Mouse (Mus musculus): ENCODE measurements around the gene Abcb1b. TPM values are rescaled to one million over a fixed set of nuclear protein-coding genes. Genes with fewer than 3 reads are reported as not detected.

Abcb1b gene
- total and polyA plus RNA-seq, 2 experiments from 2014 or later, result 0.52 to 1.5 TPM

DNA sequence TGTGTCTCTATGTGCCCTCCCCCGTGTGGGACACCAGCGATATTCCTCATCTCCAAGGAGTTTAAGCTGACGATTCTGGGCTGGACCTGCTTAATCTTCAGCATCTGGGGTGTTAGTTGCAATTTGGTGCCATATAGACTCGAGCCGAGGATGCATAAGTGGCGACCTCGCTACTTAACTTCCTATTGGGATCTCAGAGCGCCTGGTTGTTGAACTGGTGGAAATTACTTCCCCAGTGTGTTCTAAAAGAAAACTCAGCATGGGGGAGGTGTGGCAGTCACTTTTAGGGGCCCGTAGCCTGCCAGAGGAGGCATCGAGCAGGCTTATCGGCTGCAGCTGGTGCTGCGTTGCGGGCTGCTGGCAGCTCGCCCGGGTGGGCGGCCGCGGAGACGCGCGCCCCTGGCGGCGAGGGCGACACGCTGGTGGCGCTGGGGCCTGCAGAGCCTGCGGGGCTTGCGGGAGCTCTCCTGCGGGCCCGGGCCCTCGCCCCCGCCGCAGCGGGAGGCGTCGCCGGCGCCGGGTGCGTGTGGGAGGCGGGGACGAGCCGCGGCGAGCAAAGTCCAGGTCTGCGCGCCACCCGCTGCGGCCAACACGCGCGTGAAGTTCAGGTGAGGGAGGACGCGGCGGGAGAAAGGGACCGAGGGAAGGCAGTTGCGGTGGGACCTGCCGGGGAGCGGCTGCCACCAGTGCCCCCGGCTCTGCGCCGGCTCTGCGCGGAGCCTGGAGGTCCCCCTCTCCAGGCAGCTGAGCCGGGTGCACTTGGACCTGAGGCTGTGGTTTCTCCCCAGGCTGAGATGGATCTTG lies 95.6 kb downstream of the Abcb1b start, which contains the start of gene Abcb4:
TSS of gene Abcb4 (plus strand) at position 418 of the 804 bp plus-strand sequence.
- H3K9ac ChIP-seq, result peak within 1 kb of the TSS; percentile 59
- peaks cover 6% of the 10 kb centered on the region; the same call in 1 of the 2 replicates for H3K4me1 ChIP-seq (ENCODE audit: insufficient read depth)
- no peaks in the 10 kb centered on the region for H3K36me3 ChIP-seq (ENCODE audit: insufficient read depth)
- peak within 1 kb of the TSS; percentile 64 for H3K4me3 ChIP-seq (ENCODE audit: low read depth, low read length)
- peak; percentile 85 for DNase-seq
- H3K27ac ChIP-seq (ENCODE audit: low read depth, low read length), result no peak within 1 kb of the TSS
- peak within 1 kb of the TSS; percentile 91 for H3K4me2 ChIP-seq (ENCODE audit: low read depth)
- peak; percentile 95 for ATAC-seq
- whole genome bisulfite sequencing, result under 1% methylated on average over 52 of the region's 65 CpGs
- TF ChIP-seq CTCF (IDR thresholded peaks at IDR 0.05; ENCODE audit: low read depth), result peak; percentile 64
- no peaks in the 10 kb centered on the region for H3K27me3 ChIP-seq (ENCODE audit: insufficient read depth, low read length)
- no peaks in the 10 kb centered on the region for H3K9me3 ChIP-seq (ENCODE audit: low read length)

GRCm38 (mm10) chr5:8894104-8894425 lies 96.1 kb downstream of the Abcb1b start:
- peak overlapping the region; percentile 91 for H3K4me2 ChIP-seq (ENCODE audit: low read depth)
- no peak for TF ChIP-seq CTCF (IDR thresholded peaks at IDR 0.05; ENCODE audit: low read depth)
- H3K4me3 ChIP-seq (ENCODE audit: low read depth, low read length), result peak overlapping the region; percentile 64
- no peaks in the 10 kb centered on the region for H3K9me3 ChIP-seq (ENCODE audit: low read length)
- H3K4me1 ChIP-seq (ENCODE audit: insufficient read depth), result peaks cover 6% of the 10 kb centered on the region; the same call in 1 of the 2 replicates
- no peaks in the 10 kb centered on the region for H3K36me3 ChIP-seq (ENCODE audit: insufficient read depth)
- WGBS, result 5% methylated on average over 15 of the region's 15 CpGs
- ATAC-seq, result no peak
- H3K27ac ChIP-seq (ENCODE audit: low read depth, low read length), result no peak overlapping the region
- DNase-seq, result peak; percentile 13
- H3K9ac ChIP-seq, result peak overlapping the region; percentile 59; the same call in 1 of the 2 replicates
- no peaks in the 10 kb centered on the region for H3K27me3 ChIP-seq (ENCODE audit: insufficient read depth, low read length)

DNA sequence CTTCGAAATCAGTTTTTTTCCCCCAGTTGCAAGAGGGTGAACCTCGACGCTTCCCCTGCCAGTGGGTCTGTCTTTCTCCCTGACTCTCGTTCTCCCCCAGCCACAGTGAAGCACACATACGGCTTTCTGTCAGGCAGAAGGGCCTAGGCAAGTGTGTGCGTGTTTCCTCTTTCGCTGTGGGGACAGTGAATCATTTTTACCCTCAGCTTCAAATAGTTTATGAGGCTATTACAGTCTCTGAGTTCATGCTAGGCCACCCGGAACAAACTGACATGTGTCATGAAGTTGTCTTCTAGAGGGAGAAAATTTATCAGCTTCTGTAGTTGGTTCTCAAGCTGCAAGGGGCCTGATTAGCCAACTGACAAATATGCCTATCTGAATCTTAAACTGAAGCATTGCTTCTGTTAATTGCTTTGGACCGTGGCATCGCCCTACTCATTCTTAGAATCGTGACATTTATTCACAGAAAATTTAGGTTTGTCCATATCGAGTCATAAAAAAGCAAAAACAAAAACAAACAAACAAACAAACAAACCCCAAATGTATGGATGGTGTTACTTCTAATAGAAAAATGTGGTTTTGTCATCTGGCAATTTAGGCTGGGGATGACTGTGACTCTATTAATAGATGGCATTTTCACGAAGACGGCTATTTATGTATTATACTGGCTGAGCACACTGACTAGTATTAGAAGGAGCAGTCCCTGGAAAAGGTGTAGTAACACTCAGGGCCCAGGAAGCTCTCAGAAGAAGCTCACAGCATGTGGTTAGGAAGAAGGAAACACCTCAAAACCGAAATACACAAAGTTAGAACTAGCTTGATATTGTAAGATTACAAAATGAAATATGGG lies 96.9 kb downstream of the Abcb1b start:
- ATAC-seq (no peak), DNase-seq (no peak)
- H3K27ac ChIP-seq (ENCODE audit: low read depth, low read length), result no peak overlapping the region
- H3K36me3 ChIP-seq (ENCODE audit: insufficient read depth), result no peaks in the 10 kb centered on the region
- no peaks in the 10 kb centered on the region for H3K9me3 ChIP-seq (ENCODE audit: low read length)
- no peaks in the 10 kb centered on the region for H3K27me3 ChIP-seq (ENCODE audit: insufficient read depth, low read length)
- 0 out of 2 replicates have a peak overlapping the region, but pooled peaks have one; percentile 91 for H3K4me2 ChIP-seq (ENCODE audit: low read depth)
- no peak overlapping the region for H3K9ac ChIP-seq
- WGBS, result 69% methylated on average over 15 of the region's 15 CpGs
- peaks cover 6% of the 10 kb centered on the region; the same call in 1 of the 2 replicates for H3K4me1 ChIP-seq (ENCODE audit: insufficient read depth)
- no peak for TF ChIP-seq CTCF (IDR thresholded peaks at IDR 0.05; ENCODE audit: low read depth)
- no peak overlapping the region for H3K4me3 ChIP-seq (ENCODE audit: low read depth, low read length)

- Histone ChIP-seq H3K4me3 (ENCODE audit: low read depth, low read length) (no peak overlapping the region), H3K4me1 (ENCODE audit: insufficient read depth) (peaks cover 6% of the 10 kb centered on the region; the same call in 1 of the 2 replicates), H3K9me3 (ENCODE audit: low read length) (no peaks in the 10 kb centered on the region), H3K4me2 (ENCODE audit: low read depth) (no peak overlapping the region), H3K27me3 (ENCODE audit: insufficient read depth, low read length) (no peaks in the 10 kb centered on the region), H3K9ac (no peak overlapping the region), H3K36me3 (ENCODE audit: insufficient read depth) (no peaks in the 10 kb centered on the region), H3K27ac (ENCODE audit: low read depth, low read length) (no peak overlapping the region)
- 93% methylated on average over 1 of the region's 1 CpGs for WGBS
- ATAC-seq, result no peak
- no peak for TF ChIP-seq CTCF (IDR thresholded peaks at IDR 0.05; ENCODE audit: low read depth)
- no peak for DNase-seq
These were observed 98.3 kb downstream of the Abcb1b start for GRCm38 (mm10) chr5:8896198-8896597.

DNA sequence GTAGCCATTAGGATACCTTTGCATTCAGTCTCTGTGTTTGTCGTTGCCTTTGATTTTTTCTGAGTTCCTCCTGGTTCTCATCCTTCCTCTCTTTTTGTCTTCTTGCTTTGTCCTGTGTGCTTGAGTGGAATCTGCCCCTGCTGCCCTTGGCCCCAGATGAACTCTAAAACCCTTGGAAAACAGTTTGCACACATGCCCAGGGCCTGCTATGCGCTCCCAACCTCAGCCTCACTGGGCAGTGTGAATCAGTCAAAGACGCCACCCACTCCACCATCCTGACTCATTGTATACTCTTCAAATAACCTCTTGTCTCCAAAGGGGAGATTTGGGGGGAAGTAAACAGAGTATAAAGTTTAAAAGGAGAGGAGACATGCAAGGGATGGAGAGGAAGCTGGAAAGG lies 100.3 kb downstream of the Abcb1b start:
- Histone ChIP-seq H3K27me3 (ENCODE audit: insufficient read depth, low read length) (no peaks in the 10 kb centered on the region), H3K36me3 (ENCODE audit: insufficient read depth) (no peaks in the 10 kb centered on the region), H3K4me3 (ENCODE audit: low read depth, low read length) (no peak overlapping the region), H3K4me1 (ENCODE audit: insufficient read depth) (no peaks in the 10 kb centered on the region), H3K9me3 (ENCODE audit: low read length) (no peaks in the 10 kb centered on the region), H3K9ac (no peak overlapping the region), H3K27ac (ENCODE audit: low read depth, low read length) (no peak overlapping the region), H3K4me2 (ENCODE audit: low read depth) (no peak overlapping the region)
- DNase-seq, result no peak
- no peak for TF ChIP-seq CTCF (IDR thresholded peaks at IDR 0.05; ENCODE audit: low read depth)
- ATAC-seq, result no peak
- WGBS, result 63% methylated on average over 3 of the region's 3 CpGs

DNA sequence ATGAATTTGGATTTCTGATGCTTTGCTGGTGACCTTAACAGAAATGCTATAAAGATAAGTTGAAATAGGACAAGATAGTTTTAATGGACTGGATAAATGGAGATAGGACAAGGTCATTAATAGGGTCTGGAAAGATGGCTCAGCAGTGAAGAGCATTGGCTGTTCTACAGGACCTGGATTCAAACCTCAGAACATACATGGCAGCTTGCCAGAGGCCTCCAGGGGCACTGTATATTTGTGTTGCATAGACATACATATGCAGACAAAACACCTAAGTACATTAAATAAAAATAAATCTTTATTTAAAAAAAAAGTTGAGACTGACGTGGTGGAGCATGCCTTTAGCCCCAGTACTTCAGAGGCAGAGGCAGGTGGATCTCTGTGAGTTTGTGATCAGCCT lies 103.1 kb downstream of the Abcb1b start:
- Histone ChIP-seq H3K36me3 (ENCODE audit: insufficient read depth) (no peaks in the 10 kb centered on the region), H3K4me3 (ENCODE audit: low read depth, low read length) (no peak overlapping the region), H3K9ac (no peak overlapping the region), H3K9me3 (ENCODE audit: low read length) (no peaks in the 10 kb centered on the region), H3K27me3 (ENCODE audit: insufficient read depth, low read length) (no peaks in the 10 kb centered on the region), H3K27ac (ENCODE audit: low read depth, low read length) (no peak overlapping the region), H3K4me1 (ENCODE audit: insufficient read depth) (no peaks in the 10 kb centered on the region; the same call in 1 of the 2 replicates), H3K4me2 (ENCODE audit: low read depth) (no peak overlapping the region)
- 88% methylated on average over 1 of the region's 1 CpGs for WGBS
- no peak for TF ChIP-seq CTCF (IDR thresholded peaks at IDR 0.05; ENCODE audit: low read depth)
- ATAC-seq, result no peak
- no peak for DNase-seq

Data from forebrain, postnatal 0 days (tissue).